Mouse (Mus musculus): ENCODE data around the gene Gpx2.

GRCm38 (mm10) chr12:76819816-76820215, 24.5 kb upstream of the Gpx2 start:
- TF ChIP-seq CTCF (IDR thresholded peaks at IDR 0.05; ENCODE audit: borderline replicate concordance, control insufficient read depth, extremely low read depth, insufficient read depth, low read length, poor library complexity) (no peak), POLR2A (IDR thresholded peaks at IDR 0.05; ENCODE audit: control insufficient read depth, extremely low read depth, insufficient read depth, low read length, poor library complexity) (no peak)

Measured in thymus, adult 2 months (tissue).